Mouse (Mus musculus) erythroblast, embryonic 14.5 days (primary cell): ENCODE results near the gene Dkk2. TPM values are rescaled to one million over a fixed set of nuclear protein-coding genes. Genes with fewer than 3 reads are reported as not detected.

Experiments used
- H3K27me3 ChIP-seq: 2 replicates; pipeline ENCODE4 v1.6.1; 2012; ENCODE audit warnings: inconsistent platforms; ENCODE audit not compliant: control insufficient read depth
- H3K36me3 ChIP-seq: 2 replicates; pipeline ENCODE4 v1.6.1; 2012; ENCODE audit warnings: mild to moderate bottlenecking, inconsistent platforms; ENCODE audit not compliant: control insufficient read depth
- H3K4me1 ChIP-seq: 2 replicates; pipeline ENCODE4 v1.6.1; 2012; ENCODE audit warnings: inconsistent platforms; ENCODE audit not compliant: control insufficient read depth
- H3K4me3 ChIP-seq: replicated peaks from 2 replicates; pipeline ENCODE3; 2012; ENCODE audit warnings: moderate library complexity, mild to moderate bottlenecking, inconsistent platforms
- H3K9me3 ChIP-seq: 2 replicates; pipeline ENCODE4 v1.6.1; 2012; ENCODE audit warnings: low read length, inconsistent platforms, mixed read lengths; ENCODE audit not compliant: control insufficient read depth
- GATA1 ChIP-seq: IDR thresholded peaks from 2 replicates; pipeline ENCODE4 v1.6.1; 2012; ENCODE audit warnings: low read length, inconsistent platforms, mixed read lengths
- TAL1 ChIP-seq: IDR thresholded peaks from 3 replicates; pipeline ENCODE4 v1.6.1; 2012; ENCODE audit warnings: low read length, inconsistent platforms, mixed read lengths
- polyA plus RNA-seq: library from polyadenylated mRNA; stranded (reverse); fragments of >175 nt; gene quantifications from 2 replicates; pipeline ENCODE4 v1.2.3, GENCODE M21; 2012

Dkk2 gene
- polyA plus RNA-seq, 1 experiment = not detected

DNA sequence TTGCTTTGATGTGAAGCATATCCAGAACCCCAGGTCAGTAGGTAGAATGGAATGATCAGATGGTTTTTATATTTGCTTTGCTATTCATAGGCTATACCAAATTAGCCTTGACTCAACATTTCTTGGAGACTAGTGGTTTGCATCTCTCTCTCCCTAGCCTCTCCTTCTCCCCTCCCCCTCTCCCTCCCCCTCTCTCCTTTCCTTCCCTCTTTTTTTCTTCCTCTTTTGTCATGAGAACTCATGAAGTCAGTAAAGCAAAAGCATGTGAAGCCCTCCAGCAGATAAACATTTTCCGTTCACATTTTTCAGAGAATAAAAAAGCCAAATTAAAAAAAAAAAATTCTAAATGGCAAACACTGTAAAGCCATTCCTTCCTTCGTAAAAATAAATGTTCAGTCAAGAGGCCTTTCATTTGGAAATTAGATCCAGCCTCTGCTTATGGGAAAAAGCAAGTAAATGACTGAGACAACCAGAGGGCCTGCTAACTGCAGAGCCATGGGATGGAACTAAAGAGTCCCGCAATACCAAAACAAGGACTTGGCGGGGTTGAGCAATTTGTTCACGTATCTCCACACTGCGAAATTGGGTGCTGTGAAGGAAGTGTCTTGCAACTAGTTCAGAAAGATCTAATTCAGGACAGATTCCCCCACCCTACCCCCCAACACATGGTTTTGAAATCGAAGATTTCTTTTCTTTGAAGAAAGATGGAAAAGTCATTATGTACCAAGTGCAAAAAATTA, 30.9 kb downstream of the Dkk2 start:
- TF ChIP-seq TAL1 = no peak
- TF ChIP-seq GATA1 = no peak
- Histone ChIP-seq H3K4me1 (no peaks in the 10 kb centered on the region), H3K9me3 (no peaks in the 10 kb centered on the region), H3K36me3 (no peaks in the 10 kb centered on the region), H3K4me3 (no peak overlapping the region), H3K27me3 (no peaks in the 10 kb centered on the region)

DNA sequence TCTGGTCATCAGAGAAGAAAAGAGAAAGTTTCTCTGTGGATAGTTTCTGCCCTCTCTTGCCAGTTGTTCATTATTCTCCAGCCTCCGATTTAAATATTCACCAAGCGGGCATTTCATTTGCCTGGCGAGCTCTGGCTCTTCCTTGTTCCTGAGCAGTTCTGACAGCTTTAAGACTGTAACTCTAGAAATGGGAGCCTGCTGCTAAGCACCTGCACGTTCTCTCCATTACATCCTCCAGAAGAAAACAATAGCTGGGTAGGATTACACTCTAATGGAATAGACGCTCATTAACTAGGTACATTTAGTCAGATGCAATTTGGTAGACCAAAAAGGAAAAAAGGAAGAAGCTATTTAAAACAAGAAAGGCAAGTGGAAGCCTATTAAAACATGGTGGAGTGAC, 36.3 kb downstream of the Dkk2 start:
- Histone ChIP-seq H3K36me3 (no peaks in the 10 kb centered on the region), H3K9me3 (no peaks in the 10 kb centered on the region; the same call in 1 of the 2 replicates), H3K27me3 (no peaks in the 10 kb centered on the region), H3K4me3 (no peak overlapping the region), H3K4me1 (no peaks in the 10 kb centered on the region)
- TF ChIP-seq GATA1 (no peak), TAL1 (no peak)

DNA sequence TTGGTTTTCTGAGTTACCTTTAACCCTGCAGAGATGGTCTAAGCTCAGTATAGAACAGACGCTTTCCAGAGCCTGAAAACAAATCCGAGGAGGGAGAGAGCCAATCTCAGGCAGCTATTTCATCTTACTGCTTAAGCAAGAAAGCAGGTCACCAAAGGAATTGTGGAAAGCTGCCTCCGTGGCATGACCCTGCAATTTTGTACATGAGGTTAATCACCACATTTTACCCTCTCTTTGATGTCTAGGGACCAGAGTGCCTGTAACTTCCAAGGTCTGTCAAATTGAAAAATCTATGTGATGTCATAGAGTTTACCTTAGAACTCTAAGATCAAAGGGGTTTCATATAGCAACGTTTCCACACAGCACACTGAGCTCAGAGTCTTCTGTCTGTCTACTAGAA, 37.5 kb downstream of the Dkk2 start:
- Histone ChIP-seq H3K4me1 (no peaks in the 10 kb centered on the region), H3K9me3 (no peaks in the 10 kb centered on the region; the same call in 1 of the 2 replicates), H3K36me3 (no peaks in the 10 kb centered on the region), H3K4me3 (no peak overlapping the region), H3K27me3 (no peaks in the 10 kb centered on the region)
- no peak for TF ChIP-seq GATA1
- no peak for TF ChIP-seq TAL1

DNA sequence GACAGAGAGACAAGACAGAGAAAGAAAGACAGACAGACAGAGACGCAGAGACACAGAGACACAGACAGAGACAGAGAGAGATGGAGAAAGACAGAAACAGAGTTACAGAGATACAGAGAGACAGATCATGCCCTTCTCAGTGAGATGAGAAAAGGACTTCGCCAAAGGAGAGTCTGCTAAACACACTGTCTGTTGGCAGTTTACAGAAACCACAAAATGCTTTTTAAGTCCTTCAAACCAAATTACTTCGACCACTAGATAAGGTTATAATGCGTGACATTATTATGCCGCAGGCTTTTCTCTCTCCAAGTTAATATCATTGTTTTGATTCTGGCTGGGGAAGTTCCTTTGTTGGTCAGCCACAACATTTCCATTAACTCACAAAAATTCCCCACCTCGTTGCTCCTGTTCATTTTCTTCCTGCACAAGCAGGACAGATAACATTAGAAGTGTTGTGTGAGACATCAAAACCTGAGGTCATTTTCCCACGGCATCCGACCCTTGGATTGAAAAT, 40.2 kb downstream of the Dkk2 start:
- Histone ChIP-seq H3K9me3 (no peaks in the 10 kb centered on the region; the same call in 1 of the 2 replicates), H3K27me3 (no peaks in the 10 kb centered on the region), H3K4me3 (no peak overlapping the region), H3K36me3 (no peaks in the 10 kb centered on the region), H3K4me1 (no peaks in the 10 kb centered on the region)
- TF ChIP-seq TAL1 = no peak
- no peak for TF ChIP-seq GATA1

GRCm38 (mm10) chr3:132129730-132130274, 44.7 kb downstream of the Dkk2 start:
- no peaks in the 10 kb centered on the region for H3K36me3 ChIP-seq
- TF ChIP-seq TAL1 (no peak), GATA1 (no peak)
- H3K4me1 ChIP-seq = no peaks in the 10 kb centered on the region
- no peak overlapping the region for H3K4me3 ChIP-seq
- H3K27me3 ChIP-seq = no peaks in the 10 kb centered on the region
- H3K9me3 ChIP-seq = no peaks in the 10 kb centered on the region; the same call in 1 of the 2 replicates

- H3K36me3 ChIP-seq = no peaks in the 10 kb centered on the region
- H3K4me1 ChIP-seq = no peaks in the 10 kb centered on the region
- no peak for TF ChIP-seq GATA1
- no peak for TF ChIP-seq TAL1
- no peak overlapping the region for H3K4me3 ChIP-seq
- no peaks in the 10 kb centered on the region; the same call in 1 of the 2 replicates for H3K9me3 ChIP-seq
- no peaks in the 10 kb centered on the region for H3K27me3 ChIP-seq
Measured at GRCm38 (mm10) chr3:132130781-132131180, 45.7 kb downstream of the Dkk2 start.

- TF ChIP-seq GATA1 (no peak), TAL1 (no peak)
- Histone ChIP-seq H3K27me3 (no peaks in the 10 kb centered on the region), H3K4me1 (no peaks in the 10 kb centered on the region), H3K36me3 (no peaks in the 10 kb centered on the region), H3K9me3 (no peaks in the 10 kb centered on the region; the same call in 1 of the 2 replicates), H3K4me3 (no peak overlapping the region)
Measured at GRCm38 (mm10) chr3:132131939-132132338, 46.8 kb downstream of the Dkk2 start.

GRCm38 (mm10) chr3:132134502-132134901, 49.4 kb downstream of the Dkk2 start:
- Histone ChIP-seq H3K4me1 (no peaks in the 10 kb centered on the region), H3K27me3 (no peaks in the 10 kb centered on the region), H3K36me3 (no peaks in the 10 kb centered on the region), H3K4me3 (no peak overlapping the region), H3K9me3 (no peaks in the 10 kb centered on the region; the same call in 1 of the 2 replicates)
- no peak for TF ChIP-seq TAL1
- no peak for TF ChIP-seq GATA1

DNA sequence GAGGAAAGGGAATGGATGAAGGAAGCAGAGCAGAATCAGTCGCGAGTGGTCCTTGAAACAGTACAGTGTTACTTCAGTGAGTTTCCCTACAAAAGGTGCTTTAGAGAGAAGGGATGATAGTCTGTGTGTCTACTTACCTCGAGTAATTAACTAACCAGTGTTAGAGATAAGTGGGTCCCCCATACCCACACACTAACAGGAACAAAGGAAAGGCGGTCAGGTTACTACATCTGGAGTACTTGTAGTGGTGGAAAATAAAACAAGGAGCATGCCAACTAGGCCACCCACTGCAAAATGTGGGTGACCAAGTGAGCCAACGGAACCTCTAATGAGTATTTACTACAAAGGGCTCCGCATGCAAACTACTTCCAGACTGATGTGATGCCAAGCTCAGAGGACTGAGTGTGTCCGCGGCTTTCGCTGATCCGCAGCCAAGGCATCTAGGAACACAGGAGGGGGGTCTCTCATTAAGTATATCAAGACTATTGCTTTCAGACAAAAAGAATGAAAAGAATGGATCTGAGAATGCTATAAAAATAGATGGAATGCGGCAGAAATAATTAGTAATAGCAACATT, 52.8 kb downstream of the Dkk2 start:
- Histone ChIP-seq H3K36me3 (no peaks in the 10 kb centered on the region), H3K4me3 (no peak overlapping the region), H3K27me3 (no peaks in the 10 kb centered on the region), H3K4me1 (no peaks in the 10 kb centered on the region), H3K9me3 (no peaks in the 10 kb centered on the region; the same call in 1 of the 2 replicates)
- TF ChIP-seq GATA1 (no peak), TAL1 (no peak)
